Mouse (Mus musculus): ENCODE results near the gene Zfp981. TPM values are rescaled to one million over a fixed set of nuclear protein-coding genes. Genes with fewer than 3 reads are reported as not detected.
"Not testable (repeated sequence)": the region's sequence is repeated elsewhere in the genome, so short reads cannot be mapped to it uniquely, and the experiment has no call there.

Zfp981 gene
- polyA plus RNA-seq, 1 experiment from 2014 or later: 0.09 TPM

- H3K4me1 ChIP-seq (ENCODE audit: insufficient read depth, low read length); H3K27me3 ChIP-seq (ENCODE audit: insufficient read depth, low read length); H3K9ac ChIP-seq (replicated peaks; ENCODE audit: low read length); ATAC-seq (ENCODE audit: low FRiP score, low TSS enrichment); H3K4me3 ChIP-seq (ENCODE audit: low read length); H3K27ac ChIP-seq (ENCODE audit: low read length); H3K4me2 ChIP-seq (replicated peaks; ENCODE audit: low read depth, low read length); H3K36me3 ChIP-seq (ENCODE audit: insufficient read depth, low read length): not testable (repeated sequence)
- H3K9me3 ChIP-seq (ENCODE audit: low read length): peaks cover 60% of the 10 kb centered on the region
Observed at GRCm38 (mm10) chr4:146484676-146485075, 17.2 kb upstream of the Zfp981 start.

- H3K4me1 ChIP-seq (ENCODE audit: insufficient read depth, low read length): not testable (repeated sequence)
Observed at GRCm38 (mm10) chr4:146485183-146485939, 16.5 kb upstream of the Zfp981 start.

GRCm38 (mm10) chr4:146486753-146487152 lies 15.1 kb upstream of the Zfp981 start:
- WGBS: 65% methylated on average over 1 of the region's 1 CpGs
- not testable (repeated sequence) for H3K4me3 ChIP-seq (ENCODE audit: low read length); H3K27me3 ChIP-seq (ENCODE audit: insufficient read depth, low read length); H3K36me3 ChIP-seq (ENCODE audit: insufficient read depth, low read length); H3K9ac ChIP-seq (replicated peaks; ENCODE audit: low read length); H3K27ac ChIP-seq (ENCODE audit: low read length); H3K4me2 ChIP-seq (replicated peaks; ENCODE audit: low read depth, low read length); H3K4me1 ChIP-seq (ENCODE audit: insufficient read depth, low read length)
- peaks cover 48% of the 10 kb centered on the region for H3K9me3 ChIP-seq (ENCODE audit: low read length)
- 0 out of 2 replicates have a peak, but pooled peaks have one; percentile 19 for ATAC-seq (ENCODE audit: low FRiP score, low TSS enrichment)

More at GRCm38 (mm10) chr4:146485183-146485939, 16.5 kb upstream of the Zfp981 start:
- not testable (repeated sequence) for ATAC-seq (ENCODE audit: low FRiP score, low TSS enrichment); H3K4me3 ChIP-seq (ENCODE audit: low read length); H3K27me3 ChIP-seq (ENCODE audit: insufficient read depth, low read length); H3K4me2 ChIP-seq (replicated peaks; ENCODE audit: low read depth, low read length); H3K27ac ChIP-seq (ENCODE audit: low read length); H3K9ac ChIP-seq (replicated peaks; ENCODE audit: low read length); H3K36me3 ChIP-seq (ENCODE audit: insufficient read depth, low read length)
- H3K9me3 ChIP-seq (ENCODE audit: low read length): peaks cover 59% of the 10 kb centered on the region
- 72% methylated on average over 6 of the region's 6 CpGs for WGBS

- H3K9ac ChIP-seq (replicated peaks; ENCODE audit: low read length); ATAC-seq (ENCODE audit: low FRiP score, low TSS enrichment); H3K4me3 ChIP-seq (ENCODE audit: low read length); H3K27me3 ChIP-seq (ENCODE audit: insufficient read depth, low read length); H3K27ac ChIP-seq (ENCODE audit: low read length); H3K36me3 ChIP-seq (ENCODE audit: insufficient read depth, low read length); H3K4me2 ChIP-seq (replicated peaks; ENCODE audit: low read depth, low read length); H3K4me1 ChIP-seq (ENCODE audit: insufficient read depth, low read length): not testable (repeated sequence)
- H3K9me3 ChIP-seq (ENCODE audit: low read length): peaks cover 47% of the 10 kb centered on the region
- WGBS: 77% methylated on average over 4 of the region's 4 CpGs
Observed at GRCm38 (mm10) chr4:146489196-146489595, 12.6 kb upstream of the Zfp981 start.

- H3K9ac ChIP-seq (replicated peaks; ENCODE audit: low read length); ATAC-seq (ENCODE audit: low FRiP score, low TSS enrichment); H3K4me2 ChIP-seq (replicated peaks; ENCODE audit: low read depth, low read length); H3K27me3 ChIP-seq (ENCODE audit: insufficient read depth, low read length); H3K27ac ChIP-seq (ENCODE audit: low read length); H3K4me3 ChIP-seq (ENCODE audit: low read length); H3K36me3 ChIP-seq (ENCODE audit: insufficient read depth, low read length); H3K4me1 ChIP-seq (ENCODE audit: insufficient read depth, low read length): not testable (repeated sequence)
- WGBS: 76% methylated on average over 1 of the region's 1 CpGs
- H3K9me3 ChIP-seq (ENCODE audit: low read length): peaks cover 36% of the 10 kb centered on the region
Observed at GRCm38 (mm10) chr4:146491993-146492392, 9.8 kb upstream of the Zfp981 start.

GRCm38 (mm10) chr4:146492439-146492838 lies 9.4 kb upstream of the Zfp981 start:
- no peak overlapping the region for H3K9ac ChIP-seq (replicated peaks; ENCODE audit: low read length)
- H3K27ac ChIP-seq (ENCODE audit: low read length): no peak overlapping the region
- H3K4me1 ChIP-seq (ENCODE audit: insufficient read depth, low read length): no peaks in the 10 kb centered on the region
- no peak overlapping the region for H3K4me2 ChIP-seq (replicated peaks; ENCODE audit: low read depth, low read length)
- H3K4me3 ChIP-seq (ENCODE audit: low read length): no peak overlapping the region
- 0 out of 2 replicates have a peak, but pooled peaks cover 4% of the 10 kb centered on the region for H3K36me3 ChIP-seq (ENCODE audit: insufficient read depth, low read length)
- H3K9me3 ChIP-seq (ENCODE audit: low read length): peaks cover 39% of the 10 kb centered on the region
- H3K27me3 ChIP-seq (ENCODE audit: insufficient read depth, low read length): no peaks in the 10 kb centered on the region
- ATAC-seq (ENCODE audit: low FRiP score, low TSS enrichment): no peak

GRCm38 (mm10) chr4:146492851-146493250 lies 9.0 kb upstream of the Zfp981 start:
- Histone ChIP-seq H3K9ac (replicated peaks; ENCODE audit: low read length) (no peak overlapping the region), H3K4me3 (ENCODE audit: low read length) (no peak overlapping the region), H3K36me3 (ENCODE audit: insufficient read depth, low read length) (0 out of 2 replicates have a peak, but pooled peaks cover 4% of the 10 kb centered on the region), H3K9me3 (ENCODE audit: low read length) (peaks cover 43% of the 10 kb centered on the region), H3K4me2 (replicated peaks; ENCODE audit: low read depth, low read length) (no peak overlapping the region), H3K4me1 (ENCODE audit: insufficient read depth, low read length) (no peaks in the 10 kb centered on the region), H3K27ac (ENCODE audit: low read length) (no peak overlapping the region), H3K27me3 (ENCODE audit: insufficient read depth, low read length) (no peaks in the 10 kb centered on the region)
- ATAC-seq (ENCODE audit: low FRiP score, low TSS enrichment): no peak
- WGBS: 44% methylated on average over 1 of the region's 1 CpGs

- H3K4me2 ChIP-seq (replicated peaks; ENCODE audit: low read depth, low read length); H3K36me3 ChIP-seq (ENCODE audit: insufficient read depth, low read length); H3K27me3 ChIP-seq (ENCODE audit: insufficient read depth, low read length); H3K27ac ChIP-seq (ENCODE audit: low read length); H3K4me3 ChIP-seq (ENCODE audit: low read length); H3K4me1 ChIP-seq (ENCODE audit: insufficient read depth, low read length); H3K9ac ChIP-seq (replicated peaks; ENCODE audit: low read length); ATAC-seq (ENCODE audit: low FRiP score, low TSS enrichment): not testable (repeated sequence)
- WGBS: 88% methylated on average over 6 of the region's 6 CpGs
- peaks cover 45% of the 10 kb centered on the region for H3K9me3 ChIP-seq (ENCODE audit: low read length)
Observed at GRCm38 (mm10) chr4:146493319-146493907, 8.4 kb upstream of the Zfp981 start.

GRCm38 (mm10) chr4:146494980-146495379 lies 6.8 kb upstream of the Zfp981 start:
- peaks cover 48% of the 10 kb centered on the region for H3K9me3 ChIP-seq (ENCODE audit: low read length)
- WGBS: 64% methylated on average over 4 of the region's 4 CpGs

GRCm38 (mm10) chr4:146497695-146498275 lies 4.0 kb upstream of the Zfp981 start:
- ATAC-seq (ENCODE audit: low FRiP score, low TSS enrichment); H3K4me2 ChIP-seq (replicated peaks; ENCODE audit: low read depth, low read length): not testable (repeated sequence)
- WGBS: 82% methylated on average over 9 of the region's 9 CpGs

More at GRCm38 (mm10) chr4:146494980-146495379, 6.8 kb upstream of the Zfp981 start:
- H3K4me2 ChIP-seq (replicated peaks; ENCODE audit: low read depth, low read length): no peak overlapping the region
- H3K4me3 ChIP-seq (ENCODE audit: low read length): no peak overlapping the region
- H3K9ac ChIP-seq (replicated peaks; ENCODE audit: low read length): no peak overlapping the region
- ATAC-seq (ENCODE audit: low FRiP score, low TSS enrichment): peak; percentile 53
- H3K27me3 ChIP-seq (ENCODE audit: insufficient read depth, low read length): no peaks in the 10 kb centered on the region
- H3K36me3 ChIP-seq (ENCODE audit: insufficient read depth, low read length): 0 out of 2 replicates have a peak, but pooled peaks cover 4% of the 10 kb centered on the region
- no peaks in the 10 kb centered on the region for H3K4me1 ChIP-seq (ENCODE audit: insufficient read depth, low read length)
- H3K27ac ChIP-seq (ENCODE audit: low read length): no peak overlapping the region

More at GRCm38 (mm10) chr4:146497695-146498275, 4.0 kb upstream of the Zfp981 start:
- H3K27me3 ChIP-seq (ENCODE audit: insufficient read depth, low read length); H3K4me3 ChIP-seq (ENCODE audit: low read length); H3K27ac ChIP-seq (ENCODE audit: low read length); H3K9ac ChIP-seq (replicated peaks; ENCODE audit: low read length); H3K4me1 ChIP-seq (ENCODE audit: insufficient read depth, low read length); H3K36me3 ChIP-seq (ENCODE audit: insufficient read depth, low read length): not testable (repeated sequence)
- peaks cover 49% of the 10 kb centered on the region for H3K9me3 ChIP-seq (ENCODE audit: low read length)

Data from kidney, embryonic 16.5 days (tissue).